Mouse (Mus musculus) lung, adult 2 months (tissue): ENCODE results near the gene Ext2.

Experiments used
- CTCF ChIP-seq: fragments of 200-500 bp; IDR thresholded peaks from 2 replicates; pipeline ENCODE4 v1.5.1; 2011; ENCODE audit warnings: mild to moderate bottlenecking, low read length, control low read depth; ENCODE audit not compliant: insufficient read depth
- POLR2A ChIP-seq: fragments of 200-500 bp; IDR thresholded peaks from 2 replicates; pipeline ENCODE4 v1.6.1; 2011; ENCODE audit warnings: low read depth, mild to moderate bottlenecking, control low read depth, low read length, borderline replicate concordance; ENCODE audit errors: extremely low read depth

GRCm38 (mm10) chr2:93778616-93779015 lies 43.8 kb downstream of the Ext2 start:
- TF ChIP-seq CTCF, result no peak
- TF ChIP-seq POLR2A, result no peak
